Mouse (Mus musculus): Measurements from ENCODE around the gene Prr7.
"Not testable (repeated sequence)": the region's sequence is repeated elsewhere in the genome, so short reads cannot be mapped to it uniquely, and the experiment has no call there.

The Prr7 gene

DNA sequence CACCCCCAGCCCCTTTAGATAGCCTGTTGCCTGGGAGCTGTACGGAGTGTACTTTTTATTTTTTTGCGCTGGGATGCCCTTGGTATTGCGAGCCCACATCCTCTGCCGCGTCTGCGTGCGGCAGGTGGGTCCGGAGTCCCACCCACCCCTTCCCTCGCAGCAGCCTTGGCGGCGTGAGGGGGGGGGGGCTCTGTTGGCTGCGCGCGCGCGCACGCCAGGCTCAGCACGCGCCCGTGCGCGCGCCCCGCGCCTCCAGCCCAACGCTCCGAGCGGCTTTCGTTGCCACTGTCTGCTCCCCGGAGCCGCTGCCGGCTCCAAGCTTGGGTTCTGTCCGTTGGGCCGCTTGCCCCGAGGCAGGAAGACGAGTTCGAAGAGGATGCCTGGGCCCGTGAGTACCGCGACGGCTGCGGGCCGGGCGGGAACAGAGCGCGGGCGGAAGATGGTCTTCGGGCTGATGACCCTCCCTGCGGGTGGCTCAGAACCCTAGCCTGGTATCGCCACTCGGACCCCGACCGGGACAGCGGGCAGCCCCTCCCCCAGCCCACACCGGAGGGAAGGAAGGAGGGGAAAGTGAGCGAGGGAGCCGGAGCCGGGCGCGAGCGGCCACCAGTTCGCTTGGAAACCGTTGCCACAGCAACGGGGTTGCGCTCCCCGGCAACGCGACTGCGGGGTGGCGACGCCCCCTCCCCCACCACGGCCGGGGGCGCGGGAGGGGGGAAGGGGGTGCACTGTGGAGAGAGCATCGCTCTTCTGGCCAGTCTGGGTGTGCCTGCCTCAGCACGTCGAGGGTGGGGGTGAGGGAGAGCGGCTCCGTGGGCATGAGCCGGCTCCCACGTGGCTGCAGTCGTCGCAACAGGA, at the start of gene Prr7:
TSS of gene Prr7 (plus strand) at position 241 of the 858 bp plus-strand sequence.
- DNase-seq (ENCODE audit: inconsistent age in 2 of 2, low spot score in 1 of 2) = peak; percentile 63 to 82

DNA sequence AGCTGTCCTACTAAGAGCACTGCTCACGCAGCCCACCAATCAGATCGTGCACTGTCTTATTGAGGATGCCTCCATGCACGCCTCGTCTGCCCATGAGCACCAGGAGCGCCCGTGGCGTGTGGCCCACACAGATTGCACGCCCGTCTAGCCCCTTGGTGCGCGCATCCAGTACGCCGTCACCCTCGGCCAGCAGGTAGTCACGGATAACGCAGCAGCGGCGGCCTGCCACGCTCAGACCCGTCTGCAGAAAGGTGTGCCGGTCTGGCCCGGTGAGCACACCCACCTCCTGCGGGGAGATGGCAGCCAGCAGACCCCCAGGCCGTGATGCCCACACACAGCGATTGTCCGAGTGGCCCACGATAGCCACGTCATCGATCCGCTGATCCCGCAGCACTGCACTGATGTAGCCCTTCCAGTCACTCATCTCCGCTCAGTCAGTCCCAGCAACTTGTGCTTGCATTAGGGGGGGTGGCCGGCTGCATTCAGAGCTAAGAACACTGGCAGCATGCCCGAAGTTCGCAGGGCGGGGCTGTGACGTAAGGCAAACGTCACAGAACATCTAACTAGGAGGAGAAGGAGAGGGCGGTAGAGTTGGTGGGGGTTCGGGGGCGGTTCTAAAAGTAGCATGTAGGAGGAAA, 49.2 kb upstream of the Prr7 start, which contains the start of gene Pfn3:
TSS of gene Pfn3 (minus strand) at position 490 of the 638 bp plus-strand sequence.
- DNase-seq (ENCODE audit: inconsistent age in 2 of 2, low spot score in 1 of 2) = peak in 1 of 2 experiments; percentile 37

DNA sequence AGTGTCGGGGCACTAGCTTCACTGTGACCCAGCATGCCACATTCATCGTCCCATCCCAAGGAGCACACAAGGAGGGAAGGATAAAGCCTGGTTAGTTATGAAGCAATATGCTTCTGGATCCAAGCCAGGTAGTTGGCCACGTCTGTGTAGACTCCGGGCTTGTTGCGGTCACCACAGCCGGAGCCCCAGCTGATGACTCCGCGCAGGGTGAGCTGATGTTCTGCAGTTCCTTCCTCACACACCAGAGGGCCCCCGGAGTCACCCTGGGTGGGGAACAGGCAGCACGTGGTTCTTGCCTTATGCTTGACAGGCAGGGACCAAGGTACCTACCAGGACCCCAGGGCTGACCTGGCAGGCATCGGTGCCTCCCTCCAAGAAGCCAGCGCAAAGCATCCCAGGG, 46.1 kb upstream of the Prr7 start:
- DNase-seq (ENCODE audit: inconsistent age in 2 of 2, low spot score in 1 of 2) = peak; percentile 89 to 97

DNA sequence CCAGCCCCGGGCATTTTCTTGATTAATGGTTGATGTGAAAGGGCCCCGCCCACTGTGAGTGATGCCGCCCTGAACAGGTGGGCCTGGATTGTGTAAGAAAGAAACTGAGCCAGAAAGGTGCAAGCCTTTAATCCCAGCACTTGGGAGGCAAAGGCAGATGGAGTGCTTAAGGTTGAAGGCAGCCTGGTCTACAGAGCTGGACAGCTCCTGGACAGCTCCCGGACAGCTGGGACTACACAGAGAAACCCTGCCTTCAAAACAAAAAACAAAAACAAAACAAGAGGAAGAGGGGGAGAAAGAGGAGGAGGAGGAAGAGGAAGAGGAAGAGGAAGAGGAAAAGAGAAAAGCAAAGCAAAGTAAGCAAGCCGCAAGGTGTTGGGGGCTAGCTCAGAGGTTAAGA, 44.9 kb upstream of the Prr7 start:
- no peak for DNase-seq (ENCODE audit: inconsistent age in 2 of 2, low spot score in 1 of 2)

DNA sequence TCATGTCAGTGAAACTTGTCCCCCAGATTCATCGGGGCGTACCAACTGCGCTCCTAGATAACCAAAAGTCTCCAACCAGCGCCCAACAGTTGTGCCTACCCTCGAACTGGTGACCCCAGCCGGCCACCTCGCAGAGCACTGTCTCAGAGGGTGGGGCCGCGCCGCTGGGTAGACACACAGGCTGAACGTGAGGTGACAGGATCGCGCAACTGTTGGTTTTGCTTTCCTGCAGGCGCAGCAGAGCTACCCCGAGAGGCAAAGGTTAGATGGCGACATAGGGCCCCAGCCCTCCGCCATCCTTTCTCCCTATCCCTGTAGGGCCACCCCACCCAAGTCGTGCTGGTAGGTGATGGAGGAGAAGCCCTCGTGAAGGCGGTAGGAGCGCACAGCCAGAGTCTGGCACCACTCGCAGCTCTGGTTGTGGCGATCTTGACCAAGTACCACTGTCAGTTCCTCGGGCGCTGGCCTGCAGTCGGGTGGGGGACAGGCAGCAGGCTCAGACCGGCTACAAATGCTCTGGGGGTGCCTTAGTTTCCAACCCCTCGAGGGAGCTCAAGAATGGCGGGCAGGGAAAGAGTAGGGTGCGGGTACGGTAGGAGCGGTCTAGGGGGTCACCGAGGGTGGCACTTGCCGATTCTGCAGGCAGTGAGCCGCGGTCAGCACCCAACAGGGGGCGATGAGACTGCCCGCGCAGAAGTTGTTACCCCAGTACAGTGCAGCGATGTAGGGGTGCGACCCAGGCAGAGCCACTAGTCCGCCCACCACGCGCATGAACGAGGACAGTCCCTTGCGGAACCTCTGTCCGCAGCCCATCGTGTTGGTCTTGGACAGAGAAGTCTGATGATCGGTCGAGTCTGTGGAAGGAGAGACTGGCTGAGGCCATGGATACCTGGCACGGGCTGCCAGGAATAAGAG, 43.8 kb upstream of the Prr7 start:
- DNase-seq (ENCODE audit: inconsistent age in 2 of 2, low spot score in 1 of 2) = no peak

DNA sequence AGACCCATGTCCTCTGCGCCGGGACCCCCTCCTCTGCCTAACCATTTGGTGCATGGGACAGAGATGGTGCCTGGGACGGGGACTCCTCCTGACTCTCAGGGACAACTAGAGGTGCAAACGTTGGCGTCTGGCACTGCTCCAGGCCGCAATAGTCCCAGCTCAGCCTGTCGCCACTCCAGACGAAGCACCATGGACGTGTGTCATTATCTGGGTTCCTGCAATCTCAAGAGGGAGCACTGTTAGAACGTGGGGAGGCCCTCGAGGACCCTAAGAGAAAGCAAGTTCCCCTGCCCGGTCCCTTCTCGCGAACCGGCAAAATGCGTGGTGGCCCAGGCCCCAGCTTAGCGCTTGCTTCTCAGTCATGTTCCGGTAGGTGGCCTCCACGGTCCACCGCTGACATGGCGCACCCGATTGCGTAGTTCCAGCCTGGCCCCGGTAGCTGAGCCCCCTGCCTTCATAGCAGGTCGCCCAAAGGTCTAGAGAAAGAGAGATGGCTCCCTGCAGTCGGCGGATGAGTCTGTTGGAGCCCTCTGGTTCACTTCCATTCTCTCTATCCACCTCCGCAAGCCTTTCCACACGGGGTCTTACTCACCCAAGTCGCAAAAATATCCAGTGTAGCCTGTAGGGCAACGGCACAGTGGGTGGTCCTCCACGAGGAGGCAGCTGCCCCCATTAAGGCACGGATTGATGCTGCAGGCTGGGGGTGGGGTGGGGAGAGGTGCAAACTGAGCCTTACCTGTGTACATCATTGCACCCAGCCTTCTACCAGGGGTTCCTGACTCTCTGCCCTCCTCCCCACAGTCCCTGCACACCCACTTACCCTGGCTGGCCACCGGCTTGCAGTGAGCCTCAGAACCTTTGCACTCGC, 42.9 kb upstream of the Prr7 start:
- peak; percentile 73 to 91 for DNase-seq (ENCODE audit: inconsistent age in 2 of 2, low spot score in 1 of 2)

DNA sequence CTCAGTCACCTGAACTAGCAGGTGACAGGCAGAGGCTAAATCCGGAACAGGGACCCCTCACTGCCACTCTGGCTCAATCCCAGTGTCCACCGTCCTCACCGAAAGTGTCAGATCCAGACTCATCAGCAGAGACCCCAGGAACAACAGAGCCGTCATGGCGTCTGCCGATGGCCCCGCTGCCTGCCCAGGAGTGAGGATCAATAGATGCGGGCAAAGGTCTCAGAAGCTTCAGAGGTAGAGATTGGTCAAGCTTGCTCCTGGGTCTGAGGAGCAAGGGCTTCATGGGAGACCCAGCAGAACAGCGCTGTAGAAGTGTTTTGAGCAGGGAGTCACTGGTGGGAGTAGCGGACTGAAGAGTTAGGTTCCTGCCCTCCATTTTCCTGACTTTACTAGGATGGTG, 37.5 kb upstream of the Prr7 start, which contains the start of gene F12:
TSS of gene F12 (minus strand) at position 181 of the 400 bp plus-strand sequence.
- DNase-seq (ENCODE audit: inconsistent age in 2 of 2, low spot score in 1 of 2) = no peak

DNA sequence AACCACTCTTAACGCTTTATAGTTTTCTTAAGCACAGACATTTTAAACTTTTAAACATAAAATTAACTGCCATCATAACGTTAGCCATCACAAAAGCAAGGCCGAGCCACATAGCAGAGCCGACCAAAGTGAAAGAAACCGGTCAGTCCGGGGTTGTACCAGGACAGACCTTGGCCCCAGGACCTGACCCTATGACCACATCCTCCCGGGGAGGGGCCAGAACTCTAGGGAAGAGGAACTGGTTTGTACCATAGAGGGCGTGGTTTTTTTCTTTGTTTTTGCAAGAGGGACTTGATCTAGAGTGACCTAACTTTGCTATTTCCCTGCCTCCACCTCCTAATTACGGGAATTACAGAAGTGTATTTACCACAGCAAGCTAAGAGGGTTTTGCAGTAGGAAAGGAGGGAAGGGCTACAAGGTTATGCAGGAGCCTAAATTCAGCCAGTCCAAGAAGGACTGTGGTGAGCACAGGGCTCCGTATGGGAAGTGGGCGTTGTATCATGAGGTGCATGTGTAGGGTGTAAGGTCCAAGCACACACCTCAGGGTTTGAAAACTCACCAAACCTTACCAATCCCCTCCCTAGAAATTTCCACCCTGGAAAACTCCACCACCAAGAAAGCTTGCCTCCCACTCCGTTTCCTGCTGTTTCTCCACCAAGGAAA, 34.7 kb upstream of the Prr7 start:
- DNase-seq (ENCODE audit: inconsistent age in 2 of 2, low spot score in 1 of 2) = peak; percentile 75 to 90

DNA sequence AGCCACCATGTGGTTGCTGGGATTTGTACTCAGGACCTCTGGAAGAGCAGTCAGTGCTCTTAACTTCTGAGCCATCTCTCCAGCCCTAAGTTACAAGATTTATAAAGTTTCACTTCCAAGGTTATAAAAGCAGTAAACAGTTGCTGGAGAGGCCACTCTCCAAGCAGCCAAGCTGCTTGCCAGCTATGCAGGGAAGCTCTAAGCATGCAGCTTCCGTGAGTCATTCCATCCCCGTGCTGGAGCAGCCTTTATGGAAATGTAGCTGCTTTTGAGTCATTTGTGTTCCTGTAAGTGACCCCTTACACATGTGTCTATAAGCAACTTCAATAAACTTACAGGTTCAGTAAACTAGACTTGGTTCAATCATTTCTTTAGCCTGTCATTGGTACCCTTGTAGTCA, 33.5 kb upstream of the Prr7 start:
- DNase-seq (ENCODE audit: inconsistent age in 2 of 2, low spot score in 1 of 2) = peak; percentile 75 to 85

DNA sequence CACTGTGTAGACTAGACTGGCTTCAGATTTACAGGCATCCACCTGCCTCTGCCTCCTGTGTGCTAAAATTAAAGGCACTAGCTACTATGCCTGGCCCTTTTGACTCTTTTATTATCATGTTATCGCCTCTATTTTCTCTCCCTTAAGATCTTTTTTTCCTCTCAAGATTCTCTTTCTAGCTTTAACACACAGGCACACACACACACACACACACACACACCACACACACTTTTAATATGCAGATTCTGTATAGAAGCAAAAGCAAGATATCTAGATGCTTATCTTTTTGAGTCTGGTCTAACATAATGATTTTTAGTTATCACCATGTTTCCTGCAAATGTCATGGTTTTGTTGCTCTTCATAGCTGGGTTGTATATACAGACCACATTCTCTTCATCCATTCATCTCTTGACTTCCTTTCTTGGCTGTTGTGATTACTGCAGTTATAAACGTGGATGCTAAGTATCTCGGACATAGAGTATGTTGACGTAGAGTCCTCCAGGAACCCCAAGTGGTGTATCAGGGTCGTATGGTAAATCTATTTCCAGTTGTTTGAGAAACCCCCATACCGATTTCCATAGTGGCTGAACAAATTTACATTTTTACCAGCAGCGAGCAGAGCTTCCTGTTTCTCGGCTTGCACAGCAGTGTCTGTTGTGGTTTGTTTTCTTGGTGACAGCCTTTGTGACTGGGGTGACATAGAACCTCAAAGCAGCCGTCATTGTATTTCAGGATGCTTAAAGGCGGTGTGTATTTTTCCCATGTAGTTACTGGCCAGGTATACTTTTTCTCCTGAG, 32.0 kb upstream of the Prr7 start:
- no peak for DNase-seq (ENCODE audit: inconsistent age in 2 of 2, low spot score in 1 of 2)

DNA sequence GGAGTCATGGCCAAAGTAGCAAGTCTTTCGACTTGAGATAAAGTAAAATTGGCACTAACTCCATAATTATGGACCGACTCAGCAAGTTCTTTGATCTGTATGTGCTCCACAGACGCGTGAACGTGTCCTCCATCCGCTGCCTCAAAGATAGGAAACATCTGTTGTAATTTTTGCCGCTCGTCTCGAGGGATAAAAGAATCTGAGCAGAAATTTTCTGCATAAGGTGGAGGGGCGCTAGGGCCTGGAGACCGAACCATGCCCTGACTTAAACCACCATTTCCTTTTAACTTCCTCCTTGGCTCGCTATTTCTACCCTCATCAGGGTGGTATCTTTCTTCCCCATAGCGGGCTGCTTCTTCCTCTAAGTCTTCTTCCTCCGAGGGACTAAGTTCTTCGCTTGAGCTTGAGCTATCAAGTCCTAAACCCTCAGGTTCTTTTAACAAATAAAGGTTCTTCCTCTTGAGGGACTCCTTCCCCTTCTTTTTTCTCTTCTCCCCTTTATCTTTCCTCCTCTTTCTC, 26.9 kb upstream of the Prr7 start:
- DNase-seq (ENCODE audit: inconsistent age in 2 of 2, low spot score in 1 of 2) = not testable (repeated sequence)

DNA sequence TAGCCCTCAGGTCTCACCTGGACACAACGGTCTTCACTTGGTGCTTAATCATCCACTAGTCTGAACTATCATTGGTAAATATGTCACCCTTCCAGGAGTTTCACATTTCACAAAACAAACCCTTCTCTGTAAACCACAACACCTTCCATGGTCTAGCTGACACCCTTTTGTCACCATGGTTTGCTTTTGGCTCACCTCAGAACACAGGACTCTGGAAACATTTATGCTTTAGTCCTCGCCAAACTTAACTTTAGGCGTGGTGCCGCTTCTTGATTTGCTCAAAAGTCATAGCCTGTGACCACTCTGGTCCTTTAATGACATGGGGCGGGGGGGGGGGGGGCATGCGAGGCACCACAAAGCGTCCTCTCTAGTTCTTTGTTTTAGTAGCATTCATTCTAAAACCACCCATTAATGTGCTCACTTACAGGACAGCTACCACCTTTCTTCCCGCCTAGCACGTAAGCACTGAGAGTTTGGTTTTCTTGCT, 20.2 kb upstream of the Prr7 start:
- DNase-seq (ENCODE audit: inconsistent age in 2 of 2, low spot score in 1 of 2) = no peak

DNA sequence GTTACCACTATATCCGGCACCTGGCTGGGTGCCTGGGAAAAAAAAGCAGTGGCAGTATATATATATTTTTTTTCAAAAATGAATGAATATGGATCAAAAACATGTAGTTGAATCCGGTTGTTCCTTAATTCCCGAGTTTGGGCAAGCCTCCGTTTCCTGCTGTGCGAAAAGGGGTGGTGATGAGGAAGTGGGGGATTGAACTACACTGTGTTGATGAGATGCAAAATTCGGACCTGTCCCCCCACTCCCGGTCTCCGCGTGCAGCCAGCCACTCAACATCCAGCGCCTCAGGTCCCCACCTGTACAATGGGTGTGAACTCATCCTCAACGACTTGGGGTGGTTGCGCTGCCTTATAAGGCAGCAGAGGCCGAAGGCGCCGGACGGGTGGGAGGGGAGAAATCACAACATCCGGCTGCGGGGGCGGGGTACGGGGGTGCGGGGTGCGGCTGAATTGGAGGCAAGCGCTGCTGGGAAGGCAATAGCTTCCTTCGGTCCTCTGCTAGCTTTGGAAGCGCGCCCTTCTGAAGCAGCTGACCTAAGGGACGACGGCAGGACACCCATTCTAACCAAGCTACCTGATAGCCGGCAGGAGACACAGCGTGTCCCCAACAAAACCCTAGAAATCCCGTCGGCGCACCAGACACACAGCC, 19.7 kb upstream of the Prr7 start:
- DNase-seq (ENCODE audit: inconsistent age in 2 of 2, low spot score in 1 of 2) = no peak

DNA sequence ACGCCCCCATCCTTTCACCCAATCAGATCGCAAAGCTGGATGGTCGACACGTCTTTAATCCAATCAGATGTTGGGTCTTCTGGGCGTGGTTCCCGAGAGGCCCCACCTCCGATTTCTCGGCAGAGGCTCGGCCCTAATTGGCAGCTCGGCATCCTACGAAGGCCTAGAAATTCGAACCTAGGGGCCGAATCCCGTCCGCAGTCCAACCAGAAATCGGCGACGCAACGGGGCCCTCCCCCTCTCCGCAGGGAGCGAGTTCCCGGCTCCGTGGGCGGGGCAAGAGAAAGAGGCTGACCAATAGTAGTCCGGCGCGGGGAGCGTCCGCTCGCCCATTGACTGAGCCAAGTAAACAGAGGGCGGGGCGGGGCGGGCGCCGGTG, 19.1 kb upstream of the Prr7 start, which contains the start of gene Grk6:
TSS of gene Grk6 (plus strand) at position 136 of the 379 bp plus-strand sequence.
- DNase-seq (ENCODE audit: inconsistent age in 2 of 2, low spot score in 1 of 2) = peak; percentile 100

DNA sequence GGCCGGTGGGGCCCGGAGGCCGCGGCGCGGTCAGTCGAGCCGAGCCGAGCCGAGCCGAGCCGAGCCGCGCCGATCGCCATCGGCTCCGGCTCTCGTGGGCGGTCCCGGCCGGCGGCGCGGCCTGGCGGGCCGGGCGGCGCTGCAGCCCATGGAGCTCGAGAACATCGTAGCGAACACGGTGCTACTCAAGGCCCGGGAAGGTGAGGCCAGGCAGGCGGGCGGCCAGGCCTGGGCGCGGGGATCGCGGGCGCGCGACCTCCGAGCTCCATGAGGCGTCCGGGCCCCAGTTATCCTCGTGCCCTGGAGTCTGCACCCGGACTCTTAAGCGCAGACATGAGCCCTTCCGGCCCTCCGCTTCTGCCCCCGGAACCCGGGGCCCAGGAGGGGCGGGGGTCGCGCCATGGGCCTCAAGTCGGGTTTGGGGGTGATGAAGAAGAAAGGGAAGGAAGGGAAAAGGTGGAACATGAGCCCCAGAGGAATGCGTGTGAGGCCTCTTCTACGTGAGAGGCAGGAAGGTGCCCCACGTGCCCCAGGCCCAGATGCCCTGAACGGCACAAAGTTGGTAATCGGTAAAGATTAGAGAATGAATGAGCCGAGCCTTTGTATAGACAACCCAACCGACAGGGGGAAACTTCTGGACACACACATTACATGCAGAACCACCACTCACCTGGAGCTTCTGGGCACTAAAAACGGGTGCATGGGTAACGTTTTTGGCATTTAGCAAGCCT, 18.5 kb upstream of the Prr7 start:
- no peak for DNase-seq (ENCODE audit: inconsistent age in 2 of 2, low spot score in 1 of 2)

DNA sequence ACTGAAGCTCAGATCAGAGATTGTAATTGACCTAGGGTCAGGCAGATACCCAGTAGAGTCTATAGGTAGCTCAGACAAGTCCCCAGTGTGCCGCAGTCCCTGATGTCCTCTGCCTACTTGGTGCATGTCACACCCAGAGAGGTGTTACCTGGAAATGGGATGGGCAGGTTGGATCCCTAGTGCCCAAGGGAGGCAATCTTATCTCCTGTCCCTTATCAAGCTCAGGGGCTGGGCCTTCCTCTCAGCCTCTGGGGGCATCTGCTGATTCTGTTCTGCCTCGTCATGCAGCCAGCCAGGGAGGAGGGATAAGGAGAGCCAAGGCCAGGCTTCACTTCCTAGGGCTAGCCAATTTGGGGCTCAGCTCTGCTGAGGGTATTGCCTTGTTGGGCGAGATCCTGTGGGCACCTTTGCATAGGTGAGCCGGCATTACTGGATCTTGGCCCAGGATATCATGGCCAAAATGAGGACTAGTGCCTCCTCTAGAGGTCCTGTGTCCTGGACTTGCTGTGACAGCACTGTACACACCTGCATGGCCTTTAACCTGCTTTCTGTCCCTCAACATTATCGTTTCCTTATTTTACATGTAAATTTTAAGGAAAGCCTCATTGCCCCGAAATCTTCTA, 17.5 kb upstream of the Prr7 start:
- peak in 1 of 2 experiments; percentile 58 for DNase-seq (ENCODE audit: inconsistent age in 2 of 2, low spot score in 1 of 2)

DNA sequence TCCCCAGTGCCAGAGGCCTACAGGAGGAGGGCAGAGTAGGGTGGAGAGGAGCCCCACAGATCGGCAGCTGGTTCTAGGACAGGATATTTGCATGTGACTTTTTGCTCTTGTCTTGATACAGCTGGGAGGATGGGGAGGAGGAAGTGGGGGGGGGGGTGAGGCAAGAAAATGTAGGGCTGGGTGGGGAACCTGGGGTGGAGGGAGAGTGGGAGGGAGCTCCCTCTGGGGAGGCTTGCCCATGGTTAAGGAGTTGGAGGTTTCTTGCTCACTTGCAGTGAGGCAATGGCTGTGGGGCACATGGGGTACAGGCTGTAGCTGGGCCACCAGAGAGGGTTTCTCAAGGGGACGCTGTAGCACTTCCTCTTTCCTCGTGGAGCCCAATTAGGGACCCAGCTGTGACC, 16.5 kb upstream of the Prr7 start:
- peak in 1 of 2 experiments; percentile 16 for DNase-seq (ENCODE audit: inconsistent age in 2 of 2, low spot score in 1 of 2)

All from adrenal gland, adult (tissue).